Mouse (Mus musculus) common myeloid progenitor, adult 5-6 weeks (primary cell): ENCODE results near the gene Tas2r131. TPM values are rescaled to one million over a fixed set of nuclear protein-coding genes. Genes with fewer than 3 reads are reported as not detected.
"Not testable (repeated sequence)": the region's sequence is repeated elsewhere in the genome, so short reads cannot be mapped to it uniquely, and the experiment has no call there.

Experiments used
- ATAC-seq: replicated peaks from 2 replicates; pipeline ENCODE4 v1.8.0; 2016; ENCODE audit warnings: low read depth, mild to moderate bottlenecking, moderate TSS enrichment, inconsistent platforms; ENCODE audit not compliant: poor library complexity, severe bottlenecking
- total RNA-seq: library from RNA; stranded (forward); fragments of 200-1000, 187-1606 nt; gene quantifications from 2 replicates; pipeline ENCODE4 v1.2.3, GENCODE M21; 2017

Gene Tas2r131
- not detected in 2 replicates for total RNA-seq

DNA sequence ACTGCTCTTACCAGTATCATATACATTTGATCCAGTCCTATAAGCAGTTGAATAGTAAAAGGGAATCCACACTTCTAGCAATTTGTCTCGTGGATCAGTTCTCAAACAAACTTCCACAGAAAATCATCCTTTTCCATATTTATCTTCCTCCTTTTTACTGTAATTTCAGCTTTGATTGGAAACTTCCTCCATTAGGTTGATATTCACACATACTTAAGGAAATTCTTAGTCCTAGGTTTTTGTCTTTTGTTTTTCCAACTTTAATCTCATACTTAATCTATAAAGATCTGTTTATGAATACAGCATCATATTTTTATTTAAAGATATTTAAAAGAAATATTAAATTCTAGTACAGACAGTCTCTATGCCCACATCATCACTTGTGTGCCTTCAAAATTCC lies at the start of gene Tas2r131:
TSS of gene Tas2r131 (minus strand) at position 101 of the 400 bp plus-strand sequence.
- no peak for ATAC-seq

DNA sequence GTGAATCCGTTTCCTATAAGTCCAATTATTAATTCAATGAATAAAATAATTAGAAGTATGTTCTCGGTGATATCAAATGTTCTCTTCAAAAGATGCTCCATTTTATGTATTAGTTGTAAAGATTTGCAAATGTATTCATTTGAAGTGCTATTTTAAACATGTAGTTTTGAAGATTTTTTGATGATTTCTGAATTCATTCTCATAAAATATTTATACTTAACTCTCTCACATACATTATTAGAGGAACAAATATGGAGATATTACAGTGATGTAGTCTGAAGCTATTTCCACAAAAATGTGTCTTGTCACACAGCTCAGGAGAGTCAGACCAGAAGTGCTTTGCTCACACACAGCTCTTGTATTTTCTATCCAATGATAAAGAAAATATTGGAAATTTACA lies 23.1 kb upstream of the Tas2r131 start, which contains the start of gene Tas2r109:
TSS of gene Tas2r109 (minus strand) at position 101 of the 400 bp plus-strand sequence.
- ATAC-seq = no peak

GRCm38 (mm10) chr6:132950802-132951201 lies 6.9 kb downstream of the Tas2r131 start, which contains the start of gene Tas2r129:
TSS of gene Tas2r129 (plus strand) at chr6:132951102.
- ATAC-seq = no peak

GRCm38 (mm10) chr6:132941376-132941775 lies 16.3 kb downstream of the Tas2r131 start:
- not testable (repeated sequence) for ATAC-seq

- no peak for ATAC-seq
Observed at GRCm38 (mm10) chr6:132909351-132909750, 48.4 kb downstream of the Tas2r131 start, which contains the start of gene Tas2r125. TSS of gene Tas2r125 (plus strand) at chr6:132909651.

Other genes with a start within 250 kb of the Tas2r131 start
- not detected in 2 replicates for gene Tas2r122, start 246.0 kb downstream of the Tas2r131 start, total RNA-seq
- not detected in 2 replicates for gene Tas2r115, start 219.9 kb downstream of the Tas2r131 start, total RNA-seq
- not detected in 2 replicates for gene Tas2r124, start 203.2 kb downstream of the Tas2r131 start, total RNA-seq
- not detected in 2 replicates for gene Tas2r102, start 195.8 kb downstream of the Tas2r131 start, total RNA-seq
- gene Tas2r136, start 179.8 kb downstream of the Tas2r131 start, total RNA-seq = not detected in 2 replicates
- not detected in 2 replicates for gene Tas2r117, start 155.1 kb downstream of the Tas2r131 start, total RNA-seq
- not detected in 2 replicates for gene Tas2r123, start 110.8 kb downstream of the Tas2r131 start, total RNA-seq
- not detected in 2 replicates for gene Tas2r116, start 102.5 kb downstream of the Tas2r131 start, total RNA-seq
- not detected in 2 replicates for gene Tas2r110, start 89.9 kb downstream of the Tas2r131 start, total RNA-seq
- gene Tas2r113, start 64.9 kb downstream of the Tas2r131 start, total RNA-seq = not detected in 2 replicates
- gene Tas2r125, start 48.3 kb downstream of the Tas2r131 start, total RNA-seq = not detected in 2 replicates
- not detected in 2 replicates for gene Tas2r129, start 6.8 kb downstream of the Tas2r131 start, total RNA-seq
- not detected in 2 replicates for gene Tas2r109, start 23.0 kb upstream of the Tas2r131 start, total RNA-seq
- gene Tas2r103, start 79.2 kb upstream of the Tas2r131 start, total RNA-seq = not detected in 2 replicates
- gene Tas2r140, start 97.9 kb upstream of the Tas2r131 start, total RNA-seq = not detected in 2 replicates
- 122 and 141 TPM in 2 replicates for gene Smim10l1, start 147.0 kb upstream of the Tas2r131 start, total RNA-seq